Mouse (Mus musculus) liver, embryonic 12.5 days (tissue): ENCODE measurements at regions not wholly inside any gene's neighbourhood (a gene's known extent, or its start where the extent isn't known, plus 50 kb on each side); places are given as distances from the start of the nearest gene placed in this dataset.

Experiments
- ATAC-seq: fragments of 200-750 bp; cut with Nextera tagmentation; 2 replicates; pipeline ENCODE4 v1.8.0; 2017; ENCODE audit warnings: moderate number of reproducible peaks, mild to moderate bottlenecking, moderate library complexity
- H3K27ac ChIP-seq: fragments of 300-500 bp; sonication (generic); 2 replicates; pipeline ENCODE4 v1.5.1; 2016; ENCODE audit warnings: mild to moderate bottlenecking
- H3K27me3 ChIP-seq: fragments of 300-500 bp; sonication (generic); replicated peaks from 2 replicates; pipeline ENCODE4 v1.6.1; 2016; ENCODE audit warnings: mild to moderate bottlenecking, moderate library complexity
- H3K36me3 ChIP-seq: fragments of 300-500 bp; sonication (generic); 2 replicates; pipeline ENCODE4 v1.6.1; 2016; ENCODE audit warnings: mild to moderate bottlenecking, moderate library complexity
- H3K4me1 ChIP-seq: fragments of 300-500 bp; sonication (generic); 2 replicates; pipeline ENCODE4 v1.6.1; 2016
- H3K4me2 ChIP-seq: fragments of 300-500 bp; sonication (generic); 2 replicates; pipeline ENCODE4 v1.6.1; 2016; ENCODE audit warnings: mild to moderate bottlenecking, moderate library complexity
- H3K4me3 ChIP-seq: fragments of 300-500 bp; sonication (generic); 2 replicates; pipeline ENCODE4 v1.5.1; 2016; ENCODE audit warnings: mild to moderate bottlenecking, moderate library complexity
- H3K9ac ChIP-seq: fragments of 300-500 bp; sonication (generic); 2 replicates; pipeline ENCODE4 v1.6.1; 2016; ENCODE audit warnings: mild to moderate bottlenecking, moderate library complexity
- H3K9me3 ChIP-seq: fragments of 300-500 bp; sonication (generic); replicated peaks from 2 replicates; pipeline ENCODE4 v1.6.1; 2016; ENCODE audit warnings: mild to moderate bottlenecking, moderate library complexity
- WGBS: fragments of 180-500 bp; shearing (Covaris S2); methylation state at CpG from one replicate; pipeline ENCODE4 v1.1.7; 2016; ENCODE audit not compliant: insufficient replicate concordance; 5-methylcytosine and 5-hydroxymethylcytosine counted together

DNA sequence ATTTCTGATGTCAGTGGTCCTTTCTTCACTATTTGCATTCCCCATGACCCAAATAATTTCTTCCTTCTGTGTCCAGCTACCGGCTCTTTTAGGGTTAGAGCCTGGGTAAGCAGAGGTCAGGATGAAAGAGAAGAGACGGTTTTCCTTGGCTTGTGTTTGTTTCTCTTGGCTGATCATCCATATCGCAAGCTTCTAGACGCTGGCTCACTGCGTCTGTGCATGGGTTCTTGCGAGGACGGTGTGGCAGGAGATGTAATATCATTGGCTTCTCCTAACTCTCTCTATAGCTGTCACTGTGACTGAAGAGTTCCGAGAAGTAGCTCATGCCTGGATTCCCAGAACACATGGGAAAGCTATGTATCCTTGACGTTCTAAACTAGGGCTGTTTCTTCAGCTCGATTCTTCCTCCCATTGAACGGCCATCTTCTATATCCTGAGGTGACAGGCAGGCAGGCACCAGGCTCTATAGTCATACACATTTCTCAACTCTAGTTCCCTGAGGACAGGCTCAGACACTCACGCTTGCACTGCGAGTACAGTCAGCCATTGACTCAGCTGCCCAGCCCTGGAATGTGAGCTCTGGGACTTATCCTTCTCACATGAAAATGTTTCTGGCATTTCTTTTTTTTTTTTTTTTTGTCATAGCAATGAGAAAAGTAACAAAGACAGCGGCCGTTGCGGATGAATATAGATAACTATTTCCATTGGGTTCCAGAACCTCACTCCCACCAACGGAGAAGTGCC is 85.0 kb downstream of the Bach1 start:
- 74% methylated on average over 17 of the region's 17 CpGs for WGBS
- Histone ChIP-seq H3K4me3 (no peak overlapping the region), H3K9ac (no peak overlapping the region), H3K27me3 (no peaks in the 10 kb centered on the region), H3K4me1 (no peaks in the 10 kb centered on the region), H3K27ac (no peak overlapping the region), H3K36me3 (no peaks in the 10 kb centered on the region), H3K9me3 (no peaks in the 10 kb centered on the region; the same call in 1 of the 2 replicates), H3K4me2 (no peak overlapping the region)
- no peak for ATAC-seq

DNA sequence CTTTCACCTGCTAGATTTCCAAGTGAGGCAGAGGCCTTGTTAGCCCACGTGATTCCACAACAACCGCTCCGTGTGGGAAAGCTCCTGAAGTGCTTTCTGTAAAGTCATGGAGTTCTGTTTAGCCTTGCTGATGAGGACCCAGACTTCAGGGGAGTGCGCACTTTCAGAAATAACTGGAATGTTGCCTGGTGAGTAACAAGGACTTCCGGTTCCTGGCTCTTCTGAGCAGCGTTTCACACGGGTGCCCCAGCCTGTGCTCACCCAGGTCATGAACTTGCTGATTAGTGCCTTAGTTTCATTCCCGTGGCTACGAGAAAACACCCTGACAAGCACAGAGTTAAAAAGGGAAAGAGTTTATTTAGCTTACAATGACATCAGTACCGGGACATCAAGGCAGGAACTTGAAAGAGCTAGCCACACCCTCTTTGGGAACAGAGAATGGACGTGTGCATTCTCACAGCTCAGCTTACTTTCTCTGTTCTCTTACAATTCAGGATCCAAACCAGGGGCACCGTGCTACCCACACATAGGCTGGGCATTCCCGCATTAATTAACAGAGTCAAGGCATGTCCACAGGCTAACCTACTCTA is 85.8 kb downstream of the Bach1 start:
- ATAC-seq, result no peak
- no peak overlapping the region for H3K4me3 ChIP-seq
- no peaks in the 10 kb centered on the region for H3K4me1 ChIP-seq
- WGBS, result 64% methylated on average over 13 of the region's 13 CpGs
- no peaks in the 10 kb centered on the region for H3K36me3 ChIP-seq
- no peaks in the 10 kb centered on the region for H3K27me3 ChIP-seq
- H3K27ac ChIP-seq, result no peak overlapping the region
- no peak overlapping the region for H3K9ac ChIP-seq
- H3K9me3 ChIP-seq, result no peaks in the 10 kb centered on the region; the same call in 1 of the 2 replicates
- no peak overlapping the region for H3K4me2 ChIP-seq

DNA sequence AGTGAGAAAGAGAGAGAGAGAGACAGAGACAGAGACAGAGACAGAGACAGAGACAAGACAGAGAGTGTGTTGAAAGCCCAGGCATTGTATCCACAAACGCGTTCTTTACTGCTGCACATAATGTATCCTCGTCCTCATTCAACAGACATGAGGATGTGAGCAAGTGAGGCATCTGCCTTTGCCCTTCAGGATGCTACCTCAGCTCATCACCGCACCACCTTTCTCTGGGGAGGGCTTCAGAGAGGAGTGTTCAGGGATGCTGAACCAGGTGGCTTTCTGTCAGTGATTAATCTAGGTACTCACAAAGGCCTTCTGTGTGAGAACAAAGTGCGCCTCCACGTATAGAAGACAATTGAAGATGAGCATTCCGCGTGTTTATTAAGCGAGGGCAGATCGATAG is 90.8 kb downstream of the Bach1 start:
- no peak for ATAC-seq
- H3K4me2 ChIP-seq, result no peak overlapping the region
- H3K9ac ChIP-seq, result no peak overlapping the region
- no peaks in the 10 kb centered on the region for H3K36me3 ChIP-seq
- no peak overlapping the region for H3K4me3 ChIP-seq
- no peaks in the 10 kb centered on the region; the same call in 1 of the 2 replicates for H3K9me3 ChIP-seq
- H3K27me3 ChIP-seq, result no peaks in the 10 kb centered on the region
- 76% methylated on average over 10 of the region's 10 CpGs for WGBS
- no peak overlapping the region for H3K27ac ChIP-seq
- no peaks in the 10 kb centered on the region for H3K4me1 ChIP-seq

DNA sequence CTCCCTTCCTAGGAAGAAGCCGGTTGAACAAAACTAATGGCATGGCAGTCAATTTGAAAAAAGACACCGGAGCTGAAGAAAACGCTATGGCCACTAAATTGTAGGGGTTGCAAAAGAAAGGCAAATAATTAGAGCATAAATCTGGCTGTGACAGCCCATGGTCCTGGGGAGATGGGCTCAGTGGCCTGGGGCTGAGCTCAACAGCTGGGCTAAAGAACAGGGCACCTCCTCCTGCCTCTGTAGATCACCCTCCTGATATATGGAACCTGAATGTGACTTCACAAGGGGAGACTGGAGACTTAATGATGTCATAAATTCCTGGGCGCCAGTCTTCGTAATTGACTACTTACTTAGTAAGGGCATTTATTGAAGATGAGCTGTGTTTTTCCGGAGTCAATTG is 91.2 kb downstream of the Bach1 start:
- WGBS, result 72% methylated on average over 6 of the region's 6 CpGs
- H3K27ac ChIP-seq, result no peak overlapping the region

DNA sequence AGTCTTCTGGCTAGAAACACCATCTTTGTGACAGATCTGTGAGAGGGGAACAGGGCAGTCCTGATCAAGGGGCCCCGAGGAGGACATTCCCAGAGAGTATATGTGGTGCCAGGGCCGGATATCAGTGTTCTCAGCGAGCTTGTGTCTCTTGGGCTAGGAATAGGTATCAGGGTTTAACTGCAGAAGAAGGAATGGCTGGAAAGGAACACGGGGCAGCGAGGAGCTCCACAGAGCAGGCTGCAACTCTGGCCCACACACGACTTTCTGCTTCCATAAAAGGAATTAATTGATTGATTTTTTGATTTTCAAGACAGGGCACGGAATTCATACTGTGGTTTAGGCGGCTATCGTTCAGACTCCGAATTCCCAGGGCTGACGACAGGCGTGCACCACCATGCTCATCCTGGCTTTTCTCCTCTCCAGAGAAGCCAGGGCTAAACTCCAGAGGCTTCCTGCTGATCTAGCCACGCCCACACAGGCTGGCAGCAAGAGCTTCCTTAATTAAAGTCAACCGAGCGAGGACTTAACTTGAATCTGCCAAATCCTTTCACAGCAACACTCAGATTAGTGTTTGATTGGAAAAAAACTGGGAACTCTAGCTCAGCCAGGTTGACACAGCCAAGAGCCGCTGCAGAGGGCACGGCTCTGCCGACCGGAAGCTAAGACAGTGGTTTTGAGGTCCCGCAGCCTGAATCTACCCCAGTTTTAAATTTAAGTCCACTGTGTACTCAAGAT is 97.9 kb downstream of the Bach1 start:
- Histone ChIP-seq H3K4me2 (peak overlapping the region; percentile 60), H3K9ac (no peak overlapping the region), H3K27me3 (no peaks in the 10 kb centered on the region), H3K27ac (no peak overlapping the region), H3K36me3 (no peaks in the 10 kb centered on the region), H3K9me3 (no peaks in the 10 kb centered on the region), H3K4me1 (no peaks in the 10 kb centered on the region), H3K4me3 (peak overlapping the region; percentile 35)
- 11% methylated on average over 20 of the region's 20 CpGs for WGBS
- ATAC-seq, result no peak

More for the DNA sequence above, 91.2 kb downstream of the Bach1 start:
- Histone ChIP-seq H3K4me2 (no peak overlapping the region), H3K4me1 (no peaks in the 10 kb centered on the region), H3K9ac (no peak overlapping the region), H3K27me3 (no peaks in the 10 kb centered on the region), H3K4me3 (no peak overlapping the region), H3K9me3 (no peaks in the 10 kb centered on the region; the same call in 1 of the 2 replicates), H3K36me3 (no peaks in the 10 kb centered on the region)
- ATAC-seq, result no peak

DNA sequence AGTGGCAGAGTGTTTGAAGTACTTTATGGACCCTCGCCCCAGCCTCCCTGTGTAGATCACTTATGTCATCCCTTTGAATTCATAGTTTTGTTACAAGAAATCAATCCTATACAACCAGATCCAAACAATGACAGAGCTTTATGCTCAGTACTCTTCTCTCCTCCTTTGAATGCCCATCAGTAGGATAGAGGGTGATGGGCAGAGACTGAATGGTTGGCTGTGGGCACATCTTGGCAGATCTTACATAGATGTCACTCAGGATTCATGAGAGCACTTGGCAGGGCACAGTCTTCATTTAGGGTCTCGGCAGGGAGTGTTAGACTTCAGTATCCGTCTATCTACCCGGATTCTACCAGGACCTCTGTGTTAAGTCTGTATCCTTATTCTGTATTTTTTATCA is 103.6 kb downstream of the Bach1 start:
- no peak overlapping the region for H3K4me3 ChIP-seq
- H3K9ac ChIP-seq, result no peak overlapping the region
- no peaks in the 10 kb centered on the region for H3K9me3 ChIP-seq
- no peaks in the 10 kb centered on the region for H3K4me1 ChIP-seq
- no peaks in the 10 kb centered on the region for H3K27me3 ChIP-seq
- H3K36me3 ChIP-seq, result no peaks in the 10 kb centered on the region
- no peak for ATAC-seq
- H3K27ac ChIP-seq, result no peak overlapping the region
- WGBS, result 70% methylated on average over 4 of the region's 4 CpGs
- no peak overlapping the region for H3K4me2 ChIP-seq

DNA sequence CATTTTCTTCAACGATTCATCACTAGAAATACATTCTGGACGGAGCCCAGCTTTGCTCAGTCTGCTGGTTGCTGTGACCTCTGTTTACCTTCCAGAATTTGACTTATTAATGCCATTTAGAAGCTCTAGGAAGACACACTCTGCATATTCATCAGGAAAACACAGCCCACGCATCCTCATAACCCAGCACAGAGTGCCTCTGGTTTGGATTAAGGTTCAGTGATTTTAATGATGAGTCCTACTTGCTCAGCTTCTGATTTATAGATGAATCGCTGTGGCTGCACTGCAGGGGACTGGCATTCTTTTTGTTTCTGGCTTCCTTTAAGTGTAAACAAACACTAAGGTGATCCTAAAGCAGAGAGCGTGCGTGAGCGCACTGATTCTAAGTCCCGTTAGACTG is 118.8 kb downstream of the Bach1 start:
- H3K4me2 ChIP-seq, result no peak overlapping the region
- 81% methylated on average over 8 of the region's 8 CpGs for WGBS

DNA sequence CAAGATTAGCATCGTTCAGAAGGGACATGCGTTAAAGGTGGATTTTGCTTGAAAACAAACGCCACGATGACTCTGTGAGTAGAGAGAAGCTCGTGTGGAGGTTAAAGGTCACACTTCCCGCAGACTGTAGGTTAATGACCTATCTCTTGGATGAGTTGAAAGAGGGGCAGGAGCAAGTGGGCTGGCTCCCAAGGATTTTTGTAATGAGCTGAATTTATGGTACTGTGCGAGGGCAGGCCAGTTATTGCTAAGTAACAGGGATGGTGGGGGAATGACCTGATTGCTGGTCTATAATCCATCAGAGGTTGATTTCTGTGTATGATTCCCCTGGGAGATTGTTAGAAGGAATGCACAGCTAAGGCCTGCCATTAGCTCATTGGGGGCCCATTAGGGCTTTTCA is 135.6 kb downstream of the Bach1 start:
- Histone ChIP-seq H3K9ac (no peak overlapping the region), H3K36me3 (no peaks in the 10 kb centered on the region), H3K4me1 (no peaks in the 10 kb centered on the region), H3K27ac (no peak overlapping the region), H3K4me3 (no peak overlapping the region), H3K4me2 (no peak overlapping the region), H3K9me3 (no peaks in the 10 kb centered on the region), H3K27me3 (no peaks in the 10 kb centered on the region)
- no peak for ATAC-seq
- 70% methylated on average over 7 of the region's 7 CpGs for whole genome bisulfite sequencing

More for the DNA sequence above, 118.8 kb downstream of the Bach1 start:
- H3K9ac ChIP-seq, result no peak overlapping the region
- no peak overlapping the region for H3K4me3 ChIP-seq
- H3K9me3 ChIP-seq, result no peaks in the 10 kb centered on the region
- no peak for ATAC-seq
- H3K27ac ChIP-seq, result no peak overlapping the region
- H3K4me1 ChIP-seq, result no peaks in the 10 kb centered on the region
- no peaks in the 10 kb centered on the region for H3K36me3 ChIP-seq
- no peaks in the 10 kb centered on the region for H3K27me3 ChIP-seq

DNA sequence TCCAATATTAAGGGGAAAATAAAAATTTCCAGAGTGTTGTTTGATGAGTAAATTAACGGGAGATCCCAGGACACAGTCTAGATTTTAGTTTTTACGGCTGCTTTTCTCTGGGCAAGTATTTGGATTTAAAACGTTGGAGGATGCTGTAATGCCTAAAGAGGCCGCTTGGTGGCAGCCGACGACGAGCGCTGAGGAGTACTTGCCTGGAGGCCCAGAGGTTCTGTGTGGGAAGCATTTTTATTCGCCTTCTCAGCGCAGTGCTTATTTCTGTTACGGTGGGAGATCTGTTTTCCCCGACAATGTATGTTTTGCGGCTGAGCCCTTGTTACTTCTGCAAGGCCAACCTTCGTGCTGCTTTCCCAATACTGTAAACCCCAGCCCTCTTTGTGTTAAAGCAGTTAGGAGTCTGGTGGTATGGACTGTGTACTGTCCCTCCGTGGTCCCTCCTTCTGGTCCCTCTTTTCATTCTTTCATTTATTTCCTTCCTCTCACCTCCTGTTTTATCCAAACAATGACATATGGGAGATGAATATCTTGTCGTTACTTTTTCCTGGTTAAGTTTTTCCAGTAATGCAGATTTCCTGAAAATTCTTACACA is 142.3 kb downstream of the Bach1 start:
- Histone ChIP-seq H3K36me3 (no peaks in the 10 kb centered on the region), H3K9me3 (no peaks in the 10 kb centered on the region), H3K4me3 (no peak overlapping the region), H3K4me1 (no peaks in the 10 kb centered on the region), H3K27ac (no peak overlapping the region), H3K9ac (no peak overlapping the region), H3K4me2 (no peak overlapping the region), H3K27me3 (no peaks in the 10 kb centered on the region)
- no peak for ATAC-seq
- 22% methylated on average over 16 of the region's 16 CpGs for WGBS
